Mouse (Mus musculus) left cerebral cortex, postnatal 25 days (tissue): Measurements from ENCODE around the gene Cops6. TPM values are rescaled to one million over a fixed set of nuclear protein-coding genes. Genes with fewer than 3 reads are reported as not detected.
A peak's percentile ranks its signal among the peaks of the same experiment; 100 is the strongest.

Source experiments
- DNase-seq, 2 experiments: peaks; one replicate each; pipeline ENCODE4 v3.0.0; 2022; ENCODE audit warnings: low spot score in 2 of 2, mixed read lengths in 1 of 2
- intact Hi-C: fragments of 180-260 bp; cut with DNase I; formaldehyde crosslinking; loops from one replicate; pipeline ENCODE4 v1.15.1; 2025
- total RNA-seq, 2 experiments: library from RNA; stranded (reverse); gene quantifications; 2 replicates each; pipeline ENCODE4 v1.2.3; 2021

Gene Cops6
- 100 to 1,000 TPM; 130 to 133 TPM for total RNA-seq

DNA sequence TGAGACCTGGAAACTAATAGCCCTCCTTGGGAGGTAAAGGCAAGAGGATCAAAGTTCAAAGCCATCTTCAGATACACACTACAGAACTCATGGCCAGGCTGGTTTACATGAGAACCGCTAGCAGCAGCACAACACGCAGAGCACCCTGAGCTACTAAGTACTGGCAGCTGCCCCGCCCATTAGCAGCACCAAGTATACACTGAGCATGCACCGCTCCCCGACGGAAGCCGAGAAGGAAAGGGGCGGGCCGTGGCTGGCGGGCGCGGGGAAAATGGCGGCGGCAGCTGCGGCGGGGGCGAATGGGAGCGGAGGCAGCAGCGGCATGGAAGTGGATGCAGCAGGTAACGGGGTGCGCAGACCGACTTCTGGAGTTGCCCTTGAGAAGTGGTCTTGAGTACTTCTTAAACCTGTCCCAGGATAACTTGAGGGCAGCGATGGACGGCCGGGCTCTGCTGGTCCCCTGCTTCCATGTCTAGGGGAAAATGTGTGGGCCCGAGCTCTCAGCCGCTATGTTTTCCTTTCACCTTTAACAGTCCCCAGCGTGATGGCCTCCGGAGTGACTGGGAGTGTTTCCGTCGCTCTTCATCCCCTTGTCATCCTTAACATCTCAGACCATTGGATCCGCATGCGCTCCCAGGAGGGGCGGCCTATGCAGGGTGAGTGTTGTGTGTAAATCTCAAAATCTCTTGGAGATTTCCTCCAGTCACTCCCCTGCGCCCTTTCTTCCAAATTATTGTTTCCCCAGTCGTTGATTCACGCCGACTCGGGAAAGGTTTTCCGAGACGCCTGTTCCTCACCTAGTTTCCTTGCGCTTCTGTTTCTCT is at the start of gene Cops6:
Gene Cops6, plus strand, starts transcription at position 230 of the 824 bp plus-strand sequence.
- peak; percentile 95 to 97 for DNase-seq
- intact Hi-C loops = loop anchor here (1.0 kb wide), 2 partner anchors 10 to 26 kb away; partner anchors contain the start of genes Cnpy4 and Taf6

DNA sequence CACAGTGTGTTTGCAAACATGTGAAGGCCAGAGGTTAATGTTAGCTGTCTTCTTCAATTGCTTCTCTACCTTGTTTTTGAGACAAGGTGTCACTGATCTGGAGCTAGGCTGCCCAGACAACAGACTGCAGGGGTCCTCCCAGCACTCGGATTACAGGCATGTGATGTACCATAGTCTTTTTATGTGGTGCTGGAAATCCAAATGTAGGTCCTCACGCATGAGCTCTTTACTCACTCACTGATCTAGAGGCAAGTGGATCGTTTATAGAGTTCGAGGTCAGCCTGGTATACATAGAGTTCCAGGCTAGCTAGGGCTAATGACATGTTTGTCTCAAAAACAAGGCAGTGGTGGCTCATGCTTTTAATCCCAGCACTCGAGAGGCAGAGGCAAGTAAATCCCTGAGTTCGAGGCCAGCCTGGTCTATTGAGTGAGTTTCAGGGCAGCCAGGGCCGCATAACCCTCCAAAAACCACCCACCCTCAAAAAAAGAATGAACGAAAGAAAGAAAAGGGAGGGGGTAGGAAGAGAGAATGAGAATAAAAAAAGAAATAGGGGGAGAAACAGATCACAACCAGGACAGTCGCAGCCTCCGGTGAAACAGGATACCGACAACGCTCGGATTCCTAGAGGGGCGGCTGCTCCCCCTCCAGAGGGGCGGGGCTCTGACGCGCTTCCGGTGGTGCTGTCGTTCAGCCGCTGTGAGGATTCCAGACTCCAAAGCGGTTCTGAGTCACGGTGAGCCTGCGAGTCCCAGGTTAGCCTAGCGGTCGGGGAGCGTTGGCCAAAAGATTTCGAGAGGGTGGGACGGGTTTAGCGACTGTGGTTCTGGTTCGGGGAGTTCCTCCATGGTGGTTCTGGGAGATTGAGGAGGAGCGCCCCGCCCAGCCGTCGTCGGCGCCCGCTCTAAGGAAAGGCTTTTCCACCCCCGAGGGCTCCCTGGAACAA is 44.3 kb upstream of the Cops6 start, which contains the start of gene Zscan21:
Gene Zscan21, plus strand, starts transcription at position 649 of the 944 bp plus-strand sequence.
- intact Hi-C loops = loop anchor here (1.0 kb wide), 1 partner anchor 39 kb away; the partner anchor contains the start of gene Zfp113

GRCm38 (mm10) chr5:138117199-138118015 is 43.5 kb upstream of the Cops6 start:
- intact Hi-C loops = no loop called here

More for the DNA sequence above, 44.3 kb upstream of the Cops6 start, which contains the start of gene Zscan21:
- peak; percentile 88 to 93 for DNase-seq

DNA sequence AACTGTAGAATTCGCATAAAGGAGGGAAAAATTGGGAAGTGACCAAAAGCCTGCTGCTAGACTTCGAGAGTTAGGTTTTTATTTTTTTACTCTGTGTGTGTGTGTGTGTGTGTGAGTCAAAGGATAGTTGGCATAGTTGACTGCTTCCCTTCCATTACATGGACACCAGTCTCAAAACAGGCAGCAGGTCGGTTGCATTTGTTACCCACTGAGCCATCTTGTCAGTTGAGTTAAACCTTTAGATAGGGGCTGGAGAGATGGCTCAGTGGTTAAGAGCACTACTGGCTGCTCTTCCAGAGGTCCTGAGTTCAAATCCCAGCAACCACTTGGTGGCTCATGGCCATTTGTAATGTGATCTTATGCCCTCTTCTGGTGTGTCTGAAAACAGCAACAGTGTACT is 42.8 kb upstream of the Cops6 start:
- DNase-seq = no peak
- intact Hi-C loops = no loop called here

More at GRCm38 (mm10) chr5:138117199-138118015, 43.5 kb upstream of the Cops6 start:
- no peak for DNase-seq

DNA sequence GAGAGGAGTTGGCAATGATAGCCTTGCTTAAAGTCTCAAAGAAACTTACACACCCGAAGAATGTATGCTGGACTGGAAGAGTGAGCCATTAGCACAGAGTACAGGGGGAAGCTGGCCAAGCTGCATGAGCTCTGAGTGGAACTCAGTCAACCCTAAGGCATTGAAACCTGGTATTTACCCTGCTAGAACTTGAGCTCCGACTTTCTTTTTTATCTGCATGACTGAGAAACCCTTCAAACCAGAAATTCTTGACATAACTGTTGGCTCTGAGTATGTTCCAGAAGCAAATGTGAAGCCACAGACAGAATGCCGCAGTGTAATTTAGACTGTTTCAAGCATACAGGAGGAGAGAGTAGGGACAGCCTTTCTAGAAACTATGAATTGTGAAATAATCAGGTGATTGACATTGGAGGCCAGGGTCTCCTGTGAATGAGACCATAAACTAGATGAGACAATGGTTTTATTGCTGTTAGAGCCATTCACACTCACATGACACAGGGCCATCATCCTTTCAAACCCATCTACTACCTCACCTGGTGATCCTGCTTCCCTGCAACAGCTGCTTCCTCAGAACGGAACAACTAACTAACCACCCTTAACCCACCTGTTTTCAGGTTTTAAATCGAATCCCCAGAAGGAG is 28.3 kb upstream of the Cops6 start:
- intact Hi-C loops = no loop called here
- DNase-seq = no peak

GRCm38 (mm10) chr5:138137257-138137656 is 23.6 kb upstream of the Cops6 start:
- intact Hi-C loops = loop anchor here (5.0 kb wide), 1 partner anchor 250 kb away; no protein-coding TSS in a partner anchor
- no peak for DNase-seq

- peak in 1 of 2 experiments; percentile 37 for DNase-seq
- intact Hi-C loops = loop anchor here (5.0 kb wide), 1 partner anchor 251 kb away; no protein-coding TSS in a partner anchor
Observed at GRCm38 (mm10) chr5:138137935-138138549, 22.8 kb upstream of the Cops6 start.

DNA sequence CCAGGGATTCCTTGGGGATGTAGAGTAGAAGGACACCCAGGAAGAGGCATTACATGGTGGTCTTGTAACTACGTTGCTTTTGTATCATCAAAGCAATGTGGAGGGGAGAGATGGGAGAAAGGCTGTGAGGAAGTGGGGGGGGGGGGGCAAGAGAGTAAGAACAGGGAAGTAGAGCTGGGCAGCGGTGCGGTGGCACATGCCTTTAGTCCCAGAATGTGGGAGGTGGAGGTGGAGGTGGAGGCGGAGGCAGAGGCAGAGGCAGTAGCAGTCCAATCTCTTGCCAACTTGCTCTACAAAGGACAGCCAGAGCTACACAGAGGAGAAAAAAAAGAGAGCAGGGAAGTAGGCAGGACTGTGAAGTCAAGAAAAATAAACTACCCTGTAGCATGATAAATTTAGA is 22.3 kb upstream of the Cops6 start:
- DNase-seq = no peak
- intact Hi-C loops = loop anchor here (5.0 kb wide), 1 partner anchor 251 kb away; no protein-coding TSS in a partner anchor

- intact Hi-C loops = loop anchor here (2.0 to 5.0 kb wide), 2 partner anchors 70 to 267 kb away; partner anchors contain the start of gene Zkscan1
- no peak for DNase-seq
Observed at GRCm38 (mm10) chr5:138154390-138154789, 6.5 kb upstream of the Cops6 start.

DNA sequence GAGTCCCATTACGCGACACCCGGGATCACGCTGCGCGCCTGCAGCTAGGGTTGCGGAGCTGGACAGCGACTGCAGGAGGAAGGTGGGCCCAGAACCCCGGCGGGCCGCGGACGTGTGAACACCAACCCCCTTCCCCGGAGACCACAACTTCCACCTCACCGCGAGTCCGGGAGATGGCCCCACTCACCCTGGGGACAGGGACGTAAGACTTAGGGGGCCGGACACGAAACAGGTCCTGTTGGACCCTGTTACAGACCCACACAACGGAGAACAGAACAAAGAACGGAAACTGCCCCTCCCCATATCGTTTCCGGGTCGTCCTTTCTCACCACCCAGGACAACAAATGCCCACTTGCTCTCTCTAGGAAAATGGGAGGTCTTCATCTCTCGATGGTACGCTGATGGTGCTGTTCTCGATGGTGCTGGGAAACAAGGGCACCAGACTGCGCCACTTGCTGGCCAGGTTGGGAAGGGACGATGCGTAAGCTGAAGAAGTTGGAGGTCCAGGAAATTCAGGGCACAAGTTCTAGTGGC is 5.4 kb upstream of the Cops6 start, which contains the start of gene Zfp113:
Gene Zfp113, minus strand, starts transcription at position 302 of the 534 bp plus-strand sequence.
- DNase-seq = peak; percentile 90 to 97
- intact Hi-C loops = loop anchor here (1.0 to 5.0 kb wide), 3 partner anchors 39 to 368 kb away; partner anchors contain the start of genes Mepce, Zcwpw1, Zkscan1 and Zscan21

- DNase-seq = no peak
- intact Hi-C loops = no loop called here
Observed at GRCm38 (mm10) chr5:138160224-138160762, 578 bp upstream of the Cops6 start.

GRCm38 (mm10) chr5:138163046-138163445 is 2.2 kb downstream of the Cops6 start:
- no peak for DNase-seq
- intact Hi-C loops = no loop called here

- no peak for DNase-seq
- intact Hi-C loops = no loop called here
Observed at GRCm38 (mm10) chr5:138163610-138164009, 2.7 kb downstream of the Cops6 start.

- intact Hi-C loops = no loop called here
- DNase-seq = no peak
Observed at GRCm38 (mm10) chr5:138165594-138165993, 4.7 kb downstream of the Cops6 start.

DNA sequence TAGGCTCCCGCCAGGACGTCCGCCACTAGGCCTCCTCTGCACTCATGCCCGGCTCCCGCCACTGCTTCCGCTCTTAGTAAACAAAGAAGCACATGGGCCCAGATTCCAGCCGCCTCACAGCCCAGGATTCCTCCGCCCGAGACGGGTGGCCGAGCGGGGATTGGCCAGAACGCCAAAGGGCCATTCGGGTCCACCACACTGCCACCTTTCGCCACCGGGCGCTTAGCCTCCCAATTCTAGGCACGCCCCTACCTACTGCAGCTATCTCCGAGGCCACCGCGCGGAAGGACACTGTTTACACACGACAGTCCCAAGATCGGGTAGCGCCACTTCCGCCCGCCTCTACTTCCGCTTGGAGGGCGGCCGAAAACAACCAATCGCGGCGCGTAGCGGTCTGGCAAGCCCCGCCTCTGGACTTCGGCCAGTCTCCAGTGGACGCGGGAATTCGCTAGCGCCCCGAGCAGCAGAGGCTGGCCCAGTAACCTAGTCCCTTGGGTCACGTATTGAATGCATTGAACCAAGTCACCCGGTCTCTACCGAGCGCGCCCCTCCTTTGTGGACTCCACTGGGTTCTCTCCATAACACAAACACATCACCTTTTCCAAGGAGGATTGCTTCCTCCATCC is 10.2 kb downstream of the Cops6 start:
- peak; percentile 96 to 98 for DNase-seq

GRCm38 (mm10) chr5:138171695-138172491 is 11.0 kb downstream of the Cops6 start, which contains the start of the genes Ap4m1 and Mcm7:
Gene Ap4m1 (plus strand): TSS chr5:138172002.
Gene Mcm7 (minus strand): TSS chr5:138172422.
- DNase-seq = peak; percentile 95 to 99
- intact Hi-C loops = loop anchor here (1.0 to 5.0 kb wide), 3 partner anchors 11 to 385 kb away; partner anchors contain the start of genes Cnpy4, Cops6, Mepce and Taf6

More for the DNA sequence above, 10.2 kb downstream of the Cops6 start:
- intact Hi-C loops = loop anchor here (1.0 to 5.0 kb wide), 3 partner anchors 10 to 384 kb away; partner anchors contain the start of genes Cnpy4, Cops6, Mepce and Taf6
